Mouse (Mus musculus) embryo, embryonic 11 days (tissue): ENCODE measurements around the gene Flcn.
A peak's percentile ranks its signal among the peaks of the same experiment; 100 is the strongest.

Source experiments
- DNase-seq: peaks from one replicate; pipeline ENCODE4 v3.0.0-alpha.2; 2015

Flcn gene

GRCm38 (mm10) chr11:59804409-59805110 is 5.3 kb downstream of the Flcn start:
- DNase-seq = no peak

GRCm38 (mm10) chr11:59803516-59803915 is 6.3 kb downstream of the Flcn start:
- DNase-seq = no peak

DNA sequence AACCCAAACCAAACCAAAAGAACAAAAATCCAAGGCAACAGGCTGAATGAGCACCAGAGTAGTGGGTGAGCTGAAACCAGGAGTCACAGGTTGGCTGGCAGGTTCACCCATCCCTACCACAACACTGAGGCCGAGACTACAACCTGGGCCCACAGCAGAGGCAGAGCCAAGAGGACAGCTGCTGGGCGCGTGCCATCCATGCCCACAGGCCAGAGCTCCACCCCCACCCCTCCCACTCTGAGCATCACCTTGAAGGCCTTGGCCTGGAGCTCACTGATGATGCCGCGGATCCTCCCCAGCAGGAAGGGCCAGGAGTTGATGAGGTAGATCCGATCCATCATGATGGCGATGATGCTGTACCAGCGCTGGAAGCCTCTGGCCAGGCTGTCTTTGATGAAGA is 7.9 kb downstream of the Flcn start:
- no peak for DNase-seq

DNA sequence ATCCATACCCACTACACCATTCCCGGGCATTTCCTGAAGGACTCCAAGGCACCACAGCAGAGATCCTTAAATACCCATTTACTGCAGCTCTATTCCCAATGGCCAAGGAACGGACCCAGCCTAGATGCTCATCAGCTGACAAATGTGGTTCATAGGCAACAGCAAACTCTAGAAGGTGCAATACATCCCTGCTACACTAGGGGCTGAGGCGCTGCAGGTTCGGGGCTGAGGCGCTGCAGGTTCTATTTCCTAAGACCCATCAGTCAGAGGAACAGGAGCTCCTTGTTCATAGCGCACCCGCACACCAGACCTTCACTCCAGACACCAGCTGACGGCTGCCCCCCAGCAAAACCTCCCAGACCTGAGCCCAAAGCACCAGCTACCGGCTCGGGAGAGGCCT is 9.4 kb downstream of the Flcn start:
- DNase-seq = no peak

- DNase-seq = no peak
Measured at GRCm38 (mm10) chr11:59793390-59793789, 16.4 kb downstream of the Flcn start.

GRCm38 (mm10) chr11:59789311-59789710 is 20.5 kb downstream of the Flcn start:
- DNase-seq = no peak

DNA sequence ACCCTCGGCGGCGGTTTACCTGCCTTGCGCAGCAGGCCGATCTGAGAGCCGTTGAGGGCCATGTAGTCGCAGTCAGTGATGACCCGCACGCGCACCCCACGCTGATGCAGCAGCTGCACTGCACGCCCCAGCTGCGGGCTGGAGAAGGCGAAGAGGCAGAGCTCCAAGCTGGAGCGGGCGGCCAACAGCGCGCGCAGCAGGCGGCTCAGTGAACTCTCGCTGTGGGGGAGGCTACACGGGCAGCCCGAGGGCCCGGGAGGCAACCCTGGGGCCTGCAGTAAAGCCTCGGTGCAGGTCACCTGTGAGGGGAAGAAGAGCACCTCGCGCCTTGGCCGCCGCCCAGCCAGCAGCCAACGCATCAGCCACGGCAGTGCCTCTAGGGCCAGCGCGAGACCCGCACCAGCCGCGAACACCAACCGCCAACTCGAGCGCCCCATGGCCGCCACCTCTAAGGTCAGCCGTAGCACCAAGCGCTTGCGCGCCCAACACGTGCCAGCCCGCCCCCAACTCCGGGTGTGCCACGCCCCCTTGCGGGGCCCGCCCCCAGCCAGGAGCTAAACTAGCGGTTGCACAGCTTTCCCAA is 22.5 kb downstream of the Flcn start, which contains the start of gene Pld6:
Gene Pld6 (minus strand): TSS at position 447 of the 583 bp plus-strand sequence.
- DNase-seq = peak; percentile 87

DNA sequence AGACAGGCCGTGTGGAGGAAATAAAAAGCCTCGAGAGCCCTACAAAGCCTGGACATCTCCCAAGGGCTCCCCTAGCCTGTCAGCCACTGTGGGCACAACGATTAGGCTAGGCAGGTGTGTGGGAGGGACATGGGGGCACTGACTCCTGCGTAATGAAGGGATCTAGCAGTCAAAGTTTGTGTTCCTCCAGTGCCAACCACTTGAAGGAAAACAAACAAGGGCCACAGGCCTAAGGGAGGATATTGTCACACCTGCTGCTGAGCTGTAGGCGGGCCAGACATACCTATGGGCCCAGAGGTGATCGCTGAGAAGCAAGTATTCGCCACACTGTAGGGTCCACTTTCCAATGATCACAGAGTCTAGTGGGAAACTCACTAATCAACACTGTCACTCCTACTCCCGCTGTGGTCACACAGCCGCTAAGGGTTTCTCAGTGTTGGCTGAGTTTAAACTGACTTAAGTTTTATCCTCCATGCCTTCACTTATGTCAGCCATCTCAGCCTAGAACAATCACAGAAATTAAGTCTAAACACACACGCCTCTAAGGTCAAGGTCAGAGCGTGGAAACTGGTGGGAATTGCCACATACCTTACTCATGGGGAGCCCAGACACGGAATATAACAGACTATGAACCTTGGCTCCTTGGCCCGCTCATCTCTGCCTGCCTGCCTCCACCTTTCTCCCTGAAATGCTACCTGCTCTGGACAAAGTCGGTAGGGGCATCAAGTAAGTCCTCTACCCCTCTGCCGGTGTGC is 23.2 kb downstream of the Flcn start:
- no peak for DNase-seq

DNA sequence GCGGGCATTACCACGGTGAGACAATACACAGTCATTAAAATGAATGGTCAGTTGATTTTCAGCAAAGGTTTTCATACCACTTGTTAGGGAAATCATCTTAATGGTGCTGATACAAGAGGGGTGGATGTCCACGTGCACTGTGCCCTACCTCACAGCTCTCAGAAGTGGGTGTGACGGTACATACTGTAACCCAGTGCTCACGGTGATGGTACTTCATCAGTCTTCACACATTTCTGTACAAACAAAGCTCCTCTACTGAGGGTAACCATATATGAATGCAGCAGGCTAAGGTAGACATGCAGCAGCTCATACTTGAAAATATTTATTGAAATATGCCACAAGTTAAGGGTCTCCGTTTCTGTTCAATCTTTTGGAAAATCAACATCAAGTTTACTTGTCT is 26.2 kb downstream of the Flcn start:
- no peak for DNase-seq

DNA sequence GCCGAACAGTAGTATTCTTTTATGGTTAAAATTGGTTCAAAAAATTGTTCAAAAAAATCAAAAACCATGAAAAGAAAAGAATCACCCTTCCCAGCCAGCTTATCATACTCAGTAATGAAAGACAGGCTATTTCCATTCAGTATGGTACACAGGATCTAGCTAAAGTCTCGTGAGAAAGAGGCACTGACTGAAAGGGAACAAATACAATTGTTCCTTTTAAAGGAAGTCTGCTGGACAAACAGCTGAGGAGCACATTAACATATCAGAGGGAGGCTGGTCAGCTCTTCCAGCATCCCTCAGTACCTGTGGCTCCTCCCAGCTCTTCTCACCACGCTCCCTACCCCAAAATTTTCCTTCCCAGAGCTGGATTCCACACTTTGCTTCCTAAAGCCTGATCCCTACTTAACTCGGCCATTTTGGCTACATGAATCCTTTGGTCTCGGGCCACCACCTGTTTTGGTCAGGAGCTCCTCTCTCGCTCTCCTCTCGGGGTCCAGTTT is 27.7 kb downstream of the Flcn start:
- no peak for DNase-seq

DNA sequence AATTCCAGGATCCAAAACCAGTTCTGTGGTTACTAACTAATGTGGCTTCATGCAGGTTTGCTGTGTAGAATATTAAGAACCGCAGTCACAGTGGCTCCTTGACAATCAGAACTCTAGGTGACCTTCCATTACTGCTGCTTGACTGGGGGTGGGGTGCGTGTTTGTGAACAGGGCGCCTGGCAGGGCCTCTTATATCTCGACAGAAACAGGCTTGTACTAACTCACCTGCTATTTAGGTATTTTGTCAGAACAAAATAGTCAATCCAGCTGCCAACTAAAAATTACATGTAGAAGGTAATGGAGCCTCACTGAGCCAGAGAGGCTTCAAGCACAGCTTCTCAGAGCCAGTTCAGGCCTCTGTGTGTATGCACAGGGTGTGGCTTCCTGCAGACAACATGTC is 29.6 kb downstream of the Flcn start:
- DNase-seq = no peak

GRCm38 (mm10) chr11:59779406-59779805 is 30.4 kb downstream of the Flcn start:
- DNase-seq = no peak

- DNase-seq = no peak
Measured at GRCm38 (mm10) chr11:59778874-59779223, 31.0 kb downstream of the Flcn start.

GRCm38 (mm10) chr11:59778181-59778873 is 31.5 kb downstream of the Flcn start:
- DNase-seq = peak; percentile 75

DNA sequence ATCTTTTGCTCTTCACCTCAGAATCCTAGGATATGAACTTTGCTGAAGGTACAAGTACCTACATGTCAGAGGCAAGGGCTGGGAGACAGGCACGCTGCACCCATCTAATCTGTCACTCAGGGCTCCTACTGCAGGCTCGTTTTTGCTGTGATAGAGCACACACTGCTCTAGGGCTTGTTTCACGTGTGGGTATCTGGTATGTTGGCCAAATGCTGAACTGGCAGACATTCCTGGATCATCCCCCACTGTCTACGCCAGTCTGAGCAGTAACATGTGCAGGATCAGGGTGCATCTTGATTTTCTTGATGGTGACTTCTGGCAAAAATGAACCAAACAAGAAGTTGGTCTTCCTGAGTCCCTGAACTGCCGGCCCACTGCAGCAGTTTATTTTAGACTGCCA is 32.6 kb downstream of the Flcn start:
- no peak for DNase-seq

DNA sequence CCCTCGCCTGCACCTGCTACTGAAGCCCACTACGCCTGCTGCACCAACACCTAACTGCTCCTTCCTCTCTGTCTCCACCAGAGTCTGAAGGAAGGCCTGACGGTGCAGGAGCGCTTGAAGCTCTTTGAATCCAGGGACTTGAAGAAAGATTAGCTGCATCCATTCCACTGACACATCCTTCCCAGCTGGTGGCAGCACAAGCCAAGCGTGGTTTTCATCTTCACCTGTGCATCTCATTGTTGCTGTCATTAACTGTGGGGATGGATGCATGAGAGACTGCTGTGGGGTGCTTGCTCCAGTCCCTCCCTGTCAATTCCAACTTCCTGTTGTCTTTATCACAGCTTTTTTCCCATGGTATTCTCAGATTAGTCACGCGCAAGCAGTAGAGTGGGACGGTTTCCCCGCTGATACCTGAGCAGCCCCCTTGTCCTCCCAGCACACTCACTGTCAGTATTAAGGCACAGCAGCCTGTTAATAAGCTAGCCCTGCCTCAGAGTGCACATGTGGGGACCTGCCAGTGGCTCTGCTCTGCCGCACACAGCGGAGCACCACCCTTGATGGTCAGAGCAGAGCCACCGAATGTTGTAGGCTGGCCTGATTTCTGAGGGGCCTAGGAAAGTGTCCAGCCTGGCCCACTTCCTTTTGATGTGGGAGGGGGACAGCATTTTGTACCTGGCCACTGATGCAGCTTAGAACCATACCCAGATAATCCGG is 34.2 kb downstream of the Flcn start:
- no peak for DNase-seq

DNA sequence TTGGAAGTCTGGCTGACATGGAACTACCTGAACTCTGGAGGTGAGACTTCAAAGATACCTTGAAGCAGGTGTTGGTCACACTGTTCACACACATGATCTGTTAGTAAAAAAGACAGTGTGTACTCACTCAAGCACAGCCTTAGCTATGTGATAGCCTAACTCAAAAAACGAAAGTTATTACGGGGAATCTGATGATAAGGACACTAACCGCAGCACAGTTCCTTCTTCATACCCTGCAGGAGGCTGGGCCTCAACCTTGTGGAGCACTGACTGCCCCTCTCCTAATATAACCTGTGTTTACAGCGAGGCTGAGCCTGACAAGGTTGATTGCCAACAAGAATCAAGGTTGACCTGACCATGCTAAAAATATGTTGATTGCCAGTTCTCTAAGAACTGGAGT is 35.3 kb downstream of the Flcn start:
- DNase-seq = no peak

DNA sequence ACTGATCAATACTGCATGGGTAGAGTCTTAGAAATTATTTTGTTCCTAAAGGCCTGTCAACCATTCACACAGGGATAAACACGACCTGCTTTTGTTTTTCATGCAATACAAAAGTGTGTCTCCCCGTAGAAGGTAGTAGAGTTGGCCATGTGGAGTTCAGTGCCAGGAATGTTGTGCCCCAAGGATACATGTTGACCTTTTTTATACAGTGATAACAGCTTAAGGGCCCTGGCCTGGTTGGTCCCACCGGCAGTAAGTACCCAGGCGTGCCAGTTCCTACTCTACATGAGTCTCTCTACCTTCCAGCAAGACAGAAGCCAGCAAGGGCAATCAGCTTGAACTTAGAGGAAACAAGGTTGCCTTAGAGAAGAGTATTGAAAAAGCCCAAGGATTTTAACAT is 36.9 kb downstream of the Flcn start:
- DNase-seq = no peak

DNA sequence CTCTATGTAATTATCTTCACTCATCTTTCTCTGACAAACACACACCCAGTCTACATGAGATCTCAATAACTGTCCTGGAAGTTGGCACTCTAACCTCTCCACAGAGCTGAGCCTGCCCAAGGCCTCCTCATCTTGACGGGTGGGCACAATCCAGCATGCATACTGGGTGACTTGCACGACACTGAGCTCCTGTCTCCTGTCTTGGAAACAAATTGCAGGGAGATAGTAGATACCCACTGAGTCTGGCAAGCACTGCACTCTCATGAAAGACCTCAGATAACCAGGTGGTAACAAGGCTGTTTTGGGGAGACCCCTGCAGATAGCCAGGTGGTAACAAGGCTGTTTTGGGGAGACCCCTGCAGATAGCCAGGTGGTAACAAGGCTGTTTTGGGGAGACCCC is 37.5 kb downstream of the Flcn start:
- no peak for DNase-seq

DNA sequence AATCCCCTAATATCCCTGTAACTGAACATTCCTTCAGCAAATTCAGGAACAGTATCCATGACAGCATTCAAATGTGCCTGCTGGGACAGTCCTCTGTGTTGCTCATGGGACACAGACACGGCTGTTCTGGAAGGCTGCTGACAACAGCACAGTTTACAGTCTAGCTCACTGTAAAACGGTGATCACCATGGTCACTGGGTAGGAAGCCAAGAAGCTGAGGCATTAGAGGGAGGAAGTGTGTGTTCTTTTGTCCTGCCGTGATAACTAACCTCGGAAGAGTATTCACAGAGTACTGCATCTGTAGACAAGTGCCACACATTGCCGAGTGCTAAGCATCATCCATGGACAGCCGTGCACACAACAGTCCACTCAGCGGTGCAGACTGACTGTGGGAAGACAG is 39.1 kb downstream of the Flcn start:
- DNase-seq = no peak

DNA sequence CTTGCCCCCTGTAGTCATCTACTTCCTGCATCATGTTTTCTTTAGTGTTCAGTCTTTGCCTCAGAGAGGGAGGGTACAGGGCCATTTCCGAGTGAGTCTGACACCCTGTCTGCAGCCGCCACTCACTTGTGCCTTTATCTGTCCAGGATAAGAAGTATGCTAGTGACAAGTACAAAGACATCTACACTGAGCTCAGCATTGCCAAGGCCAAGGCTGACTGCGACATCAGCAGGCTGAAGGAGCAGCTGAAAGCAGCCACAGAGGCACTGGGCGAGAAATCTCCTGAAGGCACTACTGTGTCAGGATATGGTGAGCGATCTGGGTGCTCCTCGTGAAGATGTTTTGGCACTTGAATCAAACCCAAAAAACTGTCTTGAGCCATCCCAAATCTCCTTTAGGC is 40.1 kb downstream of the Flcn start:
- no peak for DNase-seq

DNA sequence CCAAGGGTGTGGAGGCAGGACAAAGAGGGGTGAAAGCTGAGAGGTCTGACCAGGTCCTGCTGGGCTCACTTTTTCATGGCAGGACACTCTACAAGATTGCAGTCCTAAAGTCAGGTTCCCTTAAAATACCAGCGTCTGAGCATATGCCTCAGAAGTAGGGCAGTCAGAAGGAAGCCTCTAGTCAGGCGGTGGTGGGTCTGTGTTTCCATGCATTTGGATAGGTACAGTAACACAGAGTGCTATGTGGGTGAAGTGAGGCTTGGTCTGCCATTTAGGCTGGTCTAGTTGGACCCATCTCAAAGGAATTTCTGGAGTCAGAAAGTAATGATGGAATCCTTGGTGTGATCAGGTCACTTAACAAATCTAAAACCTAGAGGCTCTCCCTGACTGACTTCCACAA is 40.5 kb downstream of the Flcn start:
- no peak for DNase-seq

- DNase-seq = no peak
Measured at GRCm38 (mm10) chr11:59760796-59761195, 49.0 kb downstream of the Flcn start.
